Mouse (Mus musculus) midbrain, embryonic 12.5 days (tissue): ENCODE results near the gene Ceacam19. TPM values are rescaled to one million over a fixed set of nuclear protein-coding genes. Genes with fewer than 3 reads are reported as not detected.

ENCODE experiments used
- ATAC-seq: fragments of 200-750 bp; cut with Nextera tagmentation; 2 replicates; pipeline ENCODE4 v1.8.0; 2017; ENCODE audit warnings: low read depth, moderate TSS enrichment, moderate library complexity; ENCODE audit not compliant: low FRiP score
- H3K27ac ChIP-seq: fragments of 300-500 bp; sonication (generic); replicated peaks from 2 replicates; pipeline ENCODE4 v1.5.1; 2016; ENCODE audit warnings: mild to moderate bottlenecking
- H3K27me3 ChIP-seq: fragments of 300-500 bp; sonication (generic); 2 replicates; pipeline ENCODE4 v1.6.1; 2016; ENCODE audit warnings: mild to moderate bottlenecking
- H3K36me3 ChIP-seq: fragments of 300-500 bp; sonication (generic); 2 replicates; pipeline ENCODE4 v1.6.1; 2016
- H3K4me1 ChIP-seq: fragments of 300-500 bp; sonication (generic); 2 replicates; pipeline ENCODE4 v1.6.1; 2016
- H3K4me2 ChIP-seq: fragments of 300-500 bp; sonication (generic); replicated peaks from 2 replicates; pipeline ENCODE4 v1.6.1; 2016; ENCODE audit warnings: mild to moderate bottlenecking, moderate library complexity
- H3K4me3 ChIP-seq: fragments of 300-500 bp; sonication (generic); 2 replicates; pipeline ENCODE4 v1.5.1; 2016; ENCODE audit warnings: mild to moderate bottlenecking
- H3K9ac ChIP-seq: fragments of 300-500 bp; sonication (generic); replicated peaks from 2 replicates; pipeline ENCODE4 v1.6.1; 2016; ENCODE audit warnings: mild to moderate bottlenecking, moderate library complexity
- H3K9me3 ChIP-seq: fragments of 300-500 bp; sonication (generic); 2 replicates; pipeline ENCODE4 v1.6.1; 2016; ENCODE audit warnings: mild to moderate bottlenecking
- WGBS: fragments of 180-500 bp; shearing (Covaris S2); methylation state at CpG from one replicate; pipeline ENCODE4 v1.1.7; 2016; 5-methylcytosine and 5-hydroxymethylcytosine counted together
- polyA plus RNA-seq: library from polyadenylated mRNA; unstranded; fragments of >200 nt; fragmentation: Nextera tagmentation; extraction: Ambion mirVana; gene quantifications from 2 replicates; pipeline ENCODE4 v1.2.1, GENCODE M21; 2016

Ceacam19 gene
- polyA plus RNA-seq, 1 experiment from 2014 or later = not detected

DNA sequence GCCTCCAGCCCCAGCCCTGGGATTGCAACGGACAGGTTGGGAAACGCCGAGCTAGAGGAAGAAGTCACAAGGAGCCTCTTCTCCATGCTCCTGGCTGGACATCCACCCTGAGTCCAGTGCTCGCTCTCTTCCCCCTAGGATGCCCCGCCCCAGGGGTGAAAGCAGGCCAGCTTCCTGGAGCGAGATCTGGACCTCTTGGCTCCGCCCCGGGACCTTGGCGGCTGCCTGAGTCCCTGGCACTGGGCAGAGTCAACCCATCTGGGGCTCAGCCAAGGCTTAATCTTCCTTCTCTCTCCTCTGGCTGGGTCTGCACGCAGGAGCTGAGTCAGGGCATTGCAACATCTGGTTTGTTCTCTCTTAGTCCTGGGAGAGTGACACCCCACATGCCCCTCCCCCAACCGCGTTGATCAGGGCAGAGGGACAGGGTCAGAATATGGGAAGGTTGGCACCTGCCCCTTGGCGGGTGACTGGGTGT lies 57.0 kb downstream of the Ceacam19 start:
- WGBS = 29% methylated on average over 13 of the region's 13 CpGs
- H3K4me3 ChIP-seq = no peak overlapping the region
- H3K9ac ChIP-seq = no peak overlapping the region
- H3K27ac ChIP-seq = no peak overlapping the region
- no peak overlapping the region for H3K4me2 ChIP-seq
- no peak for ATAC-seq
- H3K9me3 ChIP-seq = no peaks in the 10 kb centered on the region
- H3K27me3 ChIP-seq = peaks cover 9% of the 10 kb centered on the region; the same call in 1 of the 2 replicates
- H3K36me3 ChIP-seq = no peaks in the 10 kb centered on the region
- 0 out of 2 replicates have a peak, but pooled peaks cover 3% of the 10 kb centered on the region for H3K4me1 ChIP-seq

DNA sequence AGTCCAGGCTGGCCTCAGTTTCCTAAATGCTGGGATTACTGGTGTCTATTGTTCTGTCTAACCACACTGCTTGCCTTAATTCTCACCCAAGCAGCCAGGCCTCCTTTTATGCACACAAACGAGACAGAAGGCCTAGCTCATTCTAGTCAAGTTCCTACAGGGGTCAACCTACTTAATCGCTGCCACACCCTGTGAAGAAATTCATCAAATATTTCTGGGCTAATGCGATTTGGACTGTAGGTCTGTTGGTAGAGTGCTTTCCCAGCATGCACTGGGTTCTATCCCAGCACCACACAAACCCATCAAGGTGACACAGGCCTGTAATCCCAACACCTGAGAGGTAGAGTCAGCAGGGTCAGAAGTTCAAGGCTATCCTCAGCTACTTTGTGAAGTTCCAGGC lies 58.1 kb downstream of the Ceacam19 start:
- Histone ChIP-seq H3K27ac (no peak overlapping the region), H3K36me3 (no peaks in the 10 kb centered on the region), H3K9ac (no peak overlapping the region), H3K27me3 (peaks cover 9% of the 10 kb centered on the region; the same call in 1 of the 2 replicates), H3K4me1 (0 out of 2 replicates have a peak, but pooled peaks cover 3% of the 10 kb centered on the region), H3K4me3 (no peak overlapping the region), H3K4me2 (no peak overlapping the region), H3K9me3 (no peaks in the 10 kb centered on the region)
- ATAC-seq = no peak
- WGBS = 89% methylated on average over 3 of the region's 3 CpGs

DNA sequence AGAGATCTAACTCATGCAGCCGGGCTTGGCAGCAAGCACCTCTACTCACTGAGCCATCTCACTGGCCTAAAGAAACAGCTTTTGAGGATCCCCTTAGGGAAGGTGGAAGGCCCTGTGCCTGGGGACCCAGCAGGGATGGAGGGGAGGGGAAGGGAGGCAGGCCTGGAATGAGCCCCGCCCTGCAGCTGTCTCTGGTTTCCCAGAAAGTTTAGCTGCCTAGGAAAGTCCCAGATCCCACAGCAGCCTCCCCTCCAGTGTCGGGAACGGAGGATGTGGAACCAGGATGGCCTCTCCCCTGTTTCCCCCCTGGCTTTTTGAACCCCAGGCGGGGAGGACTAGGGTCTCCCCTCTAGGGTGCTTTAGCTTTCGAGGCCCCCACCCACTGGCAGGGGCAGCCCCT lies 61.0 kb downstream of the Ceacam19 start:
- H3K27me3 ChIP-seq = peaks cover 36% of the 10 kb centered on the region
- no peak overlapping the region; the same call in 1 of the 2 replicates for H3K9ac ChIP-seq
- H3K4me3 ChIP-seq = no peak overlapping the region
- H3K4me2 ChIP-seq = no peak overlapping the region
- 22% methylated on average over 6 of the region's 6 CpGs for WGBS
- no peak for ATAC-seq
- H3K4me1 ChIP-seq = peaks cover 17% of the 10 kb centered on the region; the same call in 1 of the 2 replicates
- no peaks in the 10 kb centered on the region for H3K9me3 ChIP-seq
- no peak overlapping the region for H3K27ac ChIP-seq
- no peaks in the 10 kb centered on the region for H3K36me3 ChIP-seq

Other genes with a start within 250 kb of the Ceacam19 start
- 103 and 106 TPM in 2 replicates for gene Clptm1, start 222.9 kb downstream of the Ceacam19 start, polyA plus RNA-seq
- gene Apoc2, start 210.0 kb downstream of the Ceacam19 start, polyA plus RNA-seq = 0.45 TPM in 1 of 2 replicates, not detected in the other
- not detected in 2 replicates for gene Gm44805, start 206.5 kb downstream of the Ceacam19 start, polyA plus RNA-seq
- 0.08 TPM in 1 of 2 replicates, not detected in the other for gene Apoc4, start 206.5 kb downstream of the Ceacam19 start, polyA plus RNA-seq
- 1.3 and 1.8 TPM in 2 replicates for gene Apoc1, start 195.3 kb downstream of the Ceacam19 start, polyA plus RNA-seq
- gene Apoe, start 188.8 kb downstream of the Ceacam19 start, polyA plus RNA-seq = 203 and 260 TPM in 2 replicates
- gene Tomm40, start 172.5 kb downstream of the Ceacam19 start, polyA plus RNA-seq = 148 and 152 TPM in 2 replicates
- gene Nectin2, start 137.5 kb downstream of the Ceacam19 start, polyA plus RNA-seq = 46.7 and 53.3 TPM in 2 replicates
- gene Bcam, start 116.9 kb downstream of the Ceacam19 start, polyA plus RNA-seq = 10.7 and 14.1 TPM in 2 replicates
- gene Cblc, start 91.2 kb downstream of the Ceacam19 start, polyA plus RNA-seq = 0.27 and 0.36 TPM in 2 replicates
- gene Bcl3, start 65.2 kb downstream of the Ceacam19 start, polyA plus RNA-seq = 0.52 and 0.64 TPM in 2 replicates
- 0.63 and 1.4 TPM in 2 replicates for gene Gm19345, start 36.0 kb downstream of the Ceacam19 start, polyA plus RNA-seq
- 0.17 TPM in 1 of 2 replicates, not detected in the other for gene Ceacam16, start 26.7 kb downstream of the Ceacam19 start, polyA plus RNA-seq
- 3.4 and 3.7 TPM in 2 replicates for gene Pvr, start 33.2 kb upstream of the Ceacam19 start, polyA plus RNA-seq
- not detected in 2 replicates for gene Igsf23, start 62.8 kb upstream of the Ceacam19 start, polyA plus RNA-seq
- not detected in 2 replicates for gene Ceacam20, start 77.4 kb upstream of the Ceacam19 start, polyA plus RNA-seq
- not detected in 2 replicates for gene Nlrp9b, start 103.5 kb upstream of the Ceacam19 start, polyA plus RNA-seq
- gene Vmn1r91, start 211.7 kb upstream of the Ceacam19 start, polyA plus RNA-seq = not detected in 2 replicates
- gene Gm16442, start 234.6 kb upstream of the Ceacam19 start, polyA plus RNA-seq = not detected in 2 replicates